Mouse (Mus musculus) lung, adult 2 months (tissue): Measurements from ENCODE around the gene Plxna1.

Experiments
- CTCF ChIP-seq: fragments of 200-500 bp; IDR thresholded peaks from 2 replicates; pipeline ENCODE4 v1.5.1; 2011; ENCODE audit warnings: mild to moderate bottlenecking, low read length, control low read depth; ENCODE audit not compliant: insufficient read depth
- POLR2A ChIP-seq: fragments of 200-500 bp; IDR thresholded peaks from 2 replicates; pipeline ENCODE4 v1.6.1; 2011; ENCODE audit warnings: low read depth, mild to moderate bottlenecking, control low read depth, low read length, borderline replicate concordance; ENCODE audit errors: extremely low read depth

DNA sequence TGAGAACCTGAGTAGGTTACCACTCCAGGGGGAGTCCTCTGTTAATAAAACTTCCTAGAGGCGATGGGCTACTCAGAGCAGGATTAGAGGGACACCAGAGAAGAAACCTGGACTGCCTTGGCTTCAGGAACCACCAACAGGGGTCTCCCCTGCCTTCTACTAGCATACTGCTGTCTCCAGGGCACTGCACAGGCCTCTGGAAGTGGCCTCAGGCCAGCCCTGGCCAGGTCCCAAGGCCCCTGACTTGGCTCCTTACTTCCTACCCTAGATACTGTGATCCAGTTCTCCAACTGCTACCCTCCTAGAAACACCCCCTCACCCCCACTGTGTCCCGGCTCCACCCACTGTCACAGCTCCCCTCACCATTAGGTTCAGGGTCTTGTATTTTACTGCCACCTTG is 23.0 kb downstream of the Plxna1 start:
- TF ChIP-seq CTCF (0 out of 2 replicates have a peak, but pooled peaks have one; percentile 5), POLR2A (no peak)
